Mouse (Mus musculus): Measurements from ENCODE around the gene Anks6. TPM values are rescaled to one million over a fixed set of nuclear protein-coding genes. Genes with fewer than 3 reads are reported as not detected.

The Anks6 gene
- polyA plus RNA-seq (2015; fragmentation: Nextera tagmentation; extraction: Ambion mirVana), result 4.6 and 5.1 TPM in 2 replicates

GRCm38 (mm10) chr4:47056791-47057509, at the start of gene Anks6:
TSS of gene Anks6 (minus strand) at chr4:47057427.
- Histone ChIP-seq H3K9me3 (replicated peaks; ENCODE audit: control insufficient read depth, low read length, poor library complexity, severe bottlenecking) (no peaks in the 10 kb centered on the region), H3K36me3 (ENCODE audit: control insufficient read depth, insufficient read depth, low read length) (no peaks in the 10 kb centered on the region), H3K27ac (ENCODE audit: low read length) (peak within 1 kb of the TSS; percentile 88), H3K4me2 (ENCODE audit: low read length) (peak within 1 kb of the TSS; percentile 67), H3K4me1 (ENCODE audit: control insufficient read depth, insufficient read depth, low read length) (peaks cover 8% of the 10 kb centered on the region), H3K9ac (ENCODE audit: low read depth, low read length) (peak within 1 kb of the TSS; percentile 86), H3K4me3 (ENCODE audit: low read depth, low read length) (peak within 1 kb of the TSS; percentile 83), H3K27me3 (ENCODE audit: control insufficient read depth, insufficient read depth, low read depth, low read length) (no peaks in the 10 kb centered on the region)
- peak; percentile 92 for ATAC-seq
- WGBS, result under 1% methylated on average over 71 of the region's 86 CpGs

GRCm38 (mm10) chr4:47103561-47103960, 46.3 kb upstream of the Anks6 start:
- Histone ChIP-seq H3K27me3 (ENCODE audit: control insufficient read depth, insufficient read depth, low read depth, low read length) (no peaks in the 10 kb centered on the region), H3K9me3 (replicated peaks; ENCODE audit: control insufficient read depth, low read length, poor library complexity, severe bottlenecking) (no peaks in the 10 kb centered on the region), H3K4me3 (ENCODE audit: low read depth, low read length) (no peak overlapping the region), H3K9ac (ENCODE audit: low read depth, low read length) (no peak overlapping the region), H3K4me1 (ENCODE audit: control insufficient read depth, insufficient read depth, low read length) (no peaks in the 10 kb centered on the region), H3K27ac (ENCODE audit: low read length) (no peak overlapping the region), H3K36me3 (ENCODE audit: control insufficient read depth, insufficient read depth, low read length) (no peaks in the 10 kb centered on the region), H3K4me2 (ENCODE audit: low read length) (no peak overlapping the region)
- WGBS, result 94% methylated on average over 10 of the region's 10 CpGs
- no peak for ATAC-seq

- Histone ChIP-seq H3K4me1 (ENCODE audit: control insufficient read depth, insufficient read depth, low read length) (peaks cover 13% of the 10 kb centered on the region; the same call in 1 of the 2 replicates), H3K27ac (ENCODE audit: low read length) (no peak overlapping the region), H3K4me2 (ENCODE audit: low read length) (0 out of 2 replicates have a peak overlapping the region, but pooled peaks have one; percentile 91), H3K4me3 (ENCODE audit: low read depth, low read length) (no peak overlapping the region), H3K9ac (ENCODE audit: low read depth, low read length) (no peak overlapping the region), H3K9me3 (replicated peaks; ENCODE audit: control insufficient read depth, low read length, poor library complexity, severe bottlenecking) (no peaks in the 10 kb centered on the region), H3K27me3 (ENCODE audit: control insufficient read depth, insufficient read depth, low read depth, low read length) (peaks cover 9% of the 10 kb centered on the region), H3K36me3 (ENCODE audit: control insufficient read depth, insufficient read depth, low read length) (no peaks in the 10 kb centered on the region)
- 0 out of 2 replicates have a peak, but pooled peaks have one; percentile 5 for ATAC-seq
- WGBS, result 15% methylated on average over 6 of the region's 6 CpGs
These were observed 36.4 kb upstream of the Anks6 start for GRCm38 (mm10) chr4:47093647-47094046.

- peak overlapping the region; percentile 91; the same call in 1 of the 2 replicates for H3K4me2 ChIP-seq (ENCODE audit: low read length)
- no peaks in the 10 kb centered on the region for H3K36me3 ChIP-seq (ENCODE audit: control insufficient read depth, insufficient read depth, low read length)
- H3K4me1 ChIP-seq (ENCODE audit: control insufficient read depth, insufficient read depth, low read length), result peaks cover 13% of the 10 kb centered on the region; the same call in 1 of the 2 replicates
- H3K27ac ChIP-seq (ENCODE audit: low read length), result no peak overlapping the region
- H3K4me3 ChIP-seq (ENCODE audit: low read depth, low read length), result no peak overlapping the region
- ATAC-seq, result no peak
- 21% methylated on average over 9 of the region's 9 CpGs for WGBS
- H3K27me3 ChIP-seq (ENCODE audit: control insufficient read depth, insufficient read depth, low read depth, low read length), result peaks cover 9% of the 10 kb centered on the region
- no peaks in the 10 kb centered on the region for H3K9me3 ChIP-seq (replicated peaks; ENCODE audit: control insufficient read depth, low read length, poor library complexity, severe bottlenecking)
- no peak overlapping the region for H3K9ac ChIP-seq (ENCODE audit: low read depth, low read length)
These were observed 35.9 kb upstream of the Anks6 start for GRCm38 (mm10) chr4:47093161-47093560.

GRCm38 (mm10) chr4:47092387-47093021, 35.3 kb upstream of the Anks6 start:
- ATAC-seq, result peak; percentile 47; the same call in 1 of the 2 replicates
- Histone ChIP-seq H3K4me3 (ENCODE audit: low read depth, low read length) (peak overlapping the region; percentile 81), H3K36me3 (ENCODE audit: control insufficient read depth, insufficient read depth, low read length) (no peaks in the 10 kb centered on the region), H3K9ac (ENCODE audit: low read depth, low read length) (peak overlapping the region; percentile 80), H3K27ac (ENCODE audit: low read length) (no peak overlapping the region), H3K4me2 (ENCODE audit: low read length) (peak overlapping the region; percentile 91), H3K27me3 (ENCODE audit: control insufficient read depth, insufficient read depth, low read depth, low read length) (peaks cover 9% of the 10 kb centered on the region), H3K4me1 (ENCODE audit: control insufficient read depth, insufficient read depth, low read length) (peaks cover 13% of the 10 kb centered on the region; the same call in 1 of the 2 replicates), H3K9me3 (replicated peaks; ENCODE audit: control insufficient read depth, low read length, poor library complexity, severe bottlenecking) (no peaks in the 10 kb centered on the region)
- under 1% methylated on average over 21 of the region's 21 CpGs for WGBS

- under 1% methylated on average over 70 of the region's 74 CpGs for WGBS
- H3K4me2 ChIP-seq (ENCODE audit: low read length), result peak within 1 kb of the TSS; percentile 91
- no peak within 1 kb of the TSS for H3K27ac ChIP-seq (ENCODE audit: low read length)
- H3K9me3 ChIP-seq (replicated peaks; ENCODE audit: control insufficient read depth, low read length, poor library complexity, severe bottlenecking), result no peaks in the 10 kb centered on the region
- H3K27me3 ChIP-seq (ENCODE audit: control insufficient read depth, insufficient read depth, low read depth, low read length), result peaks cover 9% of the 10 kb centered on the region
- H3K36me3 ChIP-seq (ENCODE audit: control insufficient read depth, insufficient read depth, low read length), result no peaks in the 10 kb centered on the region
- H3K4me1 ChIP-seq (ENCODE audit: control insufficient read depth, insufficient read depth, low read length), result peaks cover 13% of the 10 kb centered on the region; the same call in 1 of the 2 replicates
- peak; percentile 87 for ATAC-seq
- peak within 1 kb of the TSS; percentile 81 for H3K4me3 ChIP-seq (ENCODE audit: low read depth, low read length)
- peak within 1 kb of the TSS; percentile 80 for H3K9ac ChIP-seq (ENCODE audit: low read depth, low read length)
These were observed 34.5 kb upstream of the Anks6 start, which contains the start of gene Galnt12 for GRCm38 (mm10) chr4:47091493-47092386. TSS of gene Galnt12 (plus strand) at chr4:47091909.

GRCm38 (mm10) chr4:47088671-47089070, 31.4 kb upstream of the Anks6 start:
- WGBS, result 88% methylated on average over 7 of the region's 7 CpGs
- Histone ChIP-seq H3K9me3 (replicated peaks; ENCODE audit: control insufficient read depth, low read length, poor library complexity, severe bottlenecking) (no peaks in the 10 kb centered on the region), H3K4me2 (ENCODE audit: low read length) (no peak overlapping the region), H3K4me1 (ENCODE audit: control insufficient read depth, insufficient read depth, low read length) (peaks cover 13% of the 10 kb centered on the region; the same call in 1 of the 2 replicates), H3K4me3 (ENCODE audit: low read depth, low read length) (no peak overlapping the region), H3K9ac (ENCODE audit: low read depth, low read length) (no peak overlapping the region), H3K27me3 (ENCODE audit: control insufficient read depth, insufficient read depth, low read depth, low read length) (peaks cover 3% of the 10 kb centered on the region), H3K36me3 (ENCODE audit: control insufficient read depth, insufficient read depth, low read length) (no peaks in the 10 kb centered on the region), H3K27ac (ENCODE audit: low read length) (no peak overlapping the region)
- no peak for ATAC-seq

- WGBS, result 95% methylated on average over 7 of the region's 7 CpGs
- no peak for ATAC-seq
- Histone ChIP-seq H3K27me3 (ENCODE audit: control insufficient read depth, insufficient read depth, low read depth, low read length) (no peaks in the 10 kb centered on the region; the same call in 1 of the 2 replicates), H3K27ac (ENCODE audit: low read length) (no peak overlapping the region), H3K9me3 (replicated peaks; ENCODE audit: control insufficient read depth, low read length, poor library complexity, severe bottlenecking) (no peaks in the 10 kb centered on the region), H3K36me3 (ENCODE audit: control insufficient read depth, insufficient read depth, low read length) (no peaks in the 10 kb centered on the region), H3K4me1 (ENCODE audit: control insufficient read depth, insufficient read depth, low read length) (no peaks in the 10 kb centered on the region), H3K9ac (ENCODE audit: low read depth, low read length) (no peak overlapping the region), H3K4me2 (ENCODE audit: low read length) (no peak overlapping the region), H3K4me3 (ENCODE audit: low read depth, low read length) (no peak overlapping the region)
These were observed 26.6 kb upstream of the Anks6 start for GRCm38 (mm10) chr4:47083824-47084223.

Data from midbrain, embryonic 16.5 days (tissue).